Mouse (Mus musculus): Measurements from ENCODE around the gene Zfp449. TPM values are rescaled to one million over a fixed set of nuclear protein-coding genes. Genes with fewer than 3 reads are reported as not detected.

Gene Zfp449
- total RNA-seq, 2 experiments from 2014 or later = 3.7 to 4.1 TPM

DNA sequence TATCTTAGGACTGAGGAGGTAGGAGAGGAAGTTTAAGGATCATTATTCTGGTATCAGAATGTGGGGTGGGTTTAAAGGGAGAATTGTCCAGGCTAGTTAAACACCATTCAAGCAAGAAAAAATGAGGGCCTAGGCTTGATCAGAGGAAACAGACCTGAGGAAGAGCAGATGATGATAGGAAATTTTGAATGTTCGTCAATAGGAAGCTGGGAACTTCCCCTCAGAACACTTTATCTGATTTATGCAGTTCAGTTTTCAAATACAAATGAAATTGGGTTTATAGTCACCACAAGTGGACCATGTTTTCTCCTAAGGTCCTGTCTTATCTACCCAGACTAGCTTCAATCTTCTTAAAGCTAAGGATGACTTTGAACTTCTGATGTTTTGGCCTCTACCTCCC is 59.3 kb downstream of the Zfp449 start:
- H3K27ac ChIP-seq = no peak overlapping the region
- no peak for TF ChIP-seq CTCF (conservative IDR thresholded peaks at IDR 0.05)
- H3K4me3 ChIP-seq = no peak overlapping the region
- no peak for DNase-seq (ENCODE audit: low spot score in 2 of 2)

DNA sequence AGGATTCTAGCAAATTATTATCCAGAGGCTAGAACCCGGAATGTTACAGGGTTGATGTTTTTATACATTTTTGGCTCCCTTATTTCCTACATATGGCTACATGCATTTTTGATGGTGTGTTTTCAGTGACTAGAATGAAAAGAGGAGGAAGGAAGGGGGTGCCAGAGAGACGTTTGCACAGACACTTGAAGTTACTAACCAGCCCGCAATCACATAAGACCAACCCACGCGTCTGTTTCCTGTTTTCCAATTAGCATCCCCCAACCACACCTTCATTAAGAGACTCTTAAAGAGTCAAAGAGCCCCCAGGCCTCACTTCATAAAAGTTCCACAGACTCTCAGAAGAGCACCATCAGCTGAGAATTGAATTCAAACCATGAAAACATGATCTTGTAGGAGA is 59.9 kb downstream of the Zfp449 start:
- Histone ChIP-seq H3K27ac (no peak overlapping the region), H3K4me3 (no peak overlapping the region)
- DNase-seq (ENCODE audit: low spot score in 2 of 2) = no peak
- no peak for TF ChIP-seq CTCF (conservative IDR thresholded peaks at IDR 0.05)

Other genes with a start within 250 kb of the Zfp449 start
- gene 3830403N18Rik, start 209.8 kb upstream of the Zfp449 start, total RNA-seq (2021) = under 1 TPM in 1 of 2 experiments, not detected in 1; 0.61 TPM
- gene Gm773, start 133.5 kb upstream of the Zfp449 start, total RNA-seq (2021) = not detected
- 10 to 100 TPM; 16.3 to 21.3 TPM for gene Smim10l2a, start 28.2 kb downstream of the Zfp449 start, total RNA-seq (2021)
- gene Gm2174, start 101.6 kb downstream of the Zfp449 start, total RNA-seq (2021) = not detected
- 10 to 100 TPM; 38.3 to 40.7 TPM for gene Ints6l, start 108.5 kb downstream of the Zfp449 start, total RNA-seq (2021)
- not detected for gene Gm10477, start 178.3 kb downstream of the Zfp449 start, total RNA-seq (2021)
- gene Gm648, start 203.2 kb downstream of the Zfp449 start, total RNA-seq (2021) = not detected

All from layer of hippocampus, adult 2 months (tissue).